Mouse (Mus musculus) right cerebral cortex, postnatal 36 days (tissue): Measurements from ENCODE around the gene Cdc42se2.

ENCODE experiments used
- DNase-seq, 2 experiments: peaks; one replicate each; pipeline ENCODE4 v3.0.0; 2022; ENCODE audit warnings: low spot score in 2 of 2, mixed read lengths in 1 of 2

Gene Cdc42se2

DNA sequence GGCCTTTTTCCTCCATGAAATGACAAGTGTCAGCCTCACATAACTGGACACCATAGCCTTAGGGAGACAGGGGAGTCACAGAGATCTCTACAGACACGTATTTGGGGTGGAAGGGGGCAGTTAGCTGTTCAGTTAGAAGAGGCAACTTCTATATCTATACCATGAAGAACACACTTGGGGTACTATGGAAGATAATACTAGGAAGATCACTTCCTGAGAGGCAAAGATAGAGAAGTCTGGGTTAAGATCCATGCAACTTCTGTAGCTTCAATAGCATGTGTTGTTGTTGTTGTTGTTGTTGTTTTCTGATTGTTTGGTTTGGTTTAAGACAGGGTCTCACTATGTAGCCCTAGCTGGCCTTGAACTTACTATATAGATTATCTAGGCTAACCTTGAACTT is 5.7 kb upstream of the Cdc42se2 start:
- no peak for DNase-seq

DNA sequence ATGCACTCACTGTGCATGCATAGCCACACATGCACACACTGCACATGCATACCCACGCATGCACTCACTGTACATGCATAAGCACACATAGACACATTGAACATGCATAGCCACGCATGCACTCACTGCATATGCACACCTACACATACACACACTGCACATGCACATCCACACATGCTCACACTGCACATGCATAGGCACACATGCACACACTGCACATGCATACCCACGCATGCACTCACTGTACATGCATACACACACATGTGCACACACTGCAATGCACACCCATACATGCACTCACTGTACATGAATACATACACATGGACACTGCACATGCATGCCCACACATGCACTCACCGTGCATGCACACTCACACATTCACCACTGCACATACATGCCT is 4.0 kb upstream of the Cdc42se2 start:
- DNase-seq: no peak

DNA sequence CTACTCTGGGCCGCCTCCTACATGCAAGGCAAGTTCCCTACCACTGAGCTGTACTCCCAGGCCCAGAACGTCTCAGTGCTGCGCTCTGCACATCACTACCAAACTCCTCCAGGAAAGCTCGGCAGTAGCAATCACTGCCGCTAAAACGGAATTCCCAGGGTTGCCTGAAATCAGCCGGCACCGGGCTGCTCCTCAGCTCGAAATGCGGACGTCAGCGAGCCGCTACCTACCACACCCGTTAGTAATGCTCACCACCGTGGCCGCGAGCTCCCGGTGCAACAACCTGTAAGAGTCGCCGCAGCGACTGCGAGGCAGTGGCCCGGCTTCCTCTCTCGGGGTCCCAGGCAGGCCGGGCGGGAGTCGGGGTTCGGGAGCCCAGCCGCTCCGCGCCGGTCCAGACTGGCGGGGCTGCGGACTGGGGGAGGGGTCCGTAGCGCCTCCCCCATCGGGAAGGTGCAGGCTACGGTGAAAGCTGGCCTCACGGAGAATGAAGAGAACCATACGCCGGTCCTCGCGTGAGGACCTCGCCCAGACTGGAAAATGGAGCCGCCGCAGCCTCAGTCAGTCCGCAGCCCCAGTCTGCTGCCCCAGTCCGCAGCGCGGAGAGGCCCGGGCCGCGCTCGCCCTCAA is 502 bp downstream of the Cdc42se2 start:
- DNase-seq: peak; percentile 26 to 32

DNA sequence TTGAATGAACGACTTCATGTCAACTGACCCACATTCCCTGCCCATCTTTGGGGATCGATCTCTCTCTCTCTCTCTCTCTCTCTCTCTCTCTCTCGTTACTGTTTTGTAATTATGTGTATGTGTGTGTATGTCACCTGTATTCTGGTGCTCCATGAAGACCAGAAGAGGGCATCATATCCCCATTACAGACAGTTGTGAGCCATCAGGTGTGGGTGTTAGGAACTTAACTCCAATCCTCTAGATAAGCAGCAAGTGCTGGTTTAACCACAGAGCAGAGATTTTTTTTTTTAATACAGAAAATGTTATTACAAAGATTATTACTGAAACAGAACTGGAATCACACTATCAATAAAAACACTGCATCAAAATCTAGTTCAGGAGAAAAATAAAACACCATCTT is 1.9 kb downstream of the Cdc42se2 start:
- DNase-seq: no peak

DNA sequence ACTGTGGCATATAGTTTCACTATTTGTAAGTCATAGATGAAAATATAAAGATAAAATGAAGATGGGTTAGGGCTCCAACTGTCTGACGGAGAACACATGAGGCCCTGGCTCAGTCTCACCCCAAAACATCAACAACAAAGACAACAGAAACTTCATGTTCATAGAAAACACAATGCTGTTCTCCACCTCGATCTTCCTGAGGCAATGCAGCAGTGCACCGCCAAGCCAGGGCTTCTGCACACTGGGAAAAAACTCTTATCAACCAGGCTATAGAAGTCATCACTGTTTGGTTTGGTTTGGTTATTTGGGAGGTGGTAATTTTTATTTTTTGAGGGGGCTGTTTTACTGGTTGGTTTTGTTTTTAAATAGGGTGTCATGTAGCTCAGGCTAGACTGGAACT is 3.0 kb downstream of the Cdc42se2 start:
- DNase-seq: no peak

DNA sequence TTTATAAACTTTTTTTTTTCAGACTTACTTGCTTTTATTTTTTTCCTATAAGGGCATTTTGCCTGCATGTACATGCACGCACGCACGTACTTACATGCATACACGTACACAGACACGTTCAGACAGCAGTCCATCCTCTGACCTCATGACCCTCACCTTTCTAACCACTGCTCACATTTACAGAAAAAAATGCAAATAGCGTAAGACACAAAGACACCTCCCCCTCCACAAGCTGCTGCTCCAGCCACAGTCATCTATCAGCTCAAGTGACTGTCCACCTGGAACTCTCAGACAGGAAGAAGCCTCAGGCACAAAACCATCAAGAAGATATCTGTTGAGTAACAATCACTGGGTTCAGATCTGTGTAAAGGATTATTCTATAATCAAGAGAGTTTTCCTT is 5.2 kb downstream of the Cdc42se2 start:
- no peak for DNase-seq

DNA sequence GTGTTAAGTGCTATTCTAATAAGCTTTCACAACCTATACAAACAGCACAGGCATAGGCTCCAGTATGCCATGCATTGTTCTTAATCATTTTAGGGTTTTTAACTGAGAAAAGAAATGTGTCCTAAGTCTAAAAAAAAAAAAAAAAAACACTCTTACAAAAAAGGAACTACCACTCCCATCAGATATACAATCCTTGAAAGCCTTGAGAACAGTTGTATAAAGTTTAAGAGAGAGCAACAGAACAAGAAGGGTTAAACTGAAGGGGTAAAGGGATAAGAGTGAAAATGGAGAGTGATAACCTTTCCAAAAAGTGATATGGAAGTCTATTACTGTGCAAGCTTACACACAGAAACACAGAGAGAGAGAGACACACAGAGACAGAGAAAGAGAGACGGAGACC is 7.5 kb downstream of the Cdc42se2 start:
- no peak for DNase-seq

DNA sequence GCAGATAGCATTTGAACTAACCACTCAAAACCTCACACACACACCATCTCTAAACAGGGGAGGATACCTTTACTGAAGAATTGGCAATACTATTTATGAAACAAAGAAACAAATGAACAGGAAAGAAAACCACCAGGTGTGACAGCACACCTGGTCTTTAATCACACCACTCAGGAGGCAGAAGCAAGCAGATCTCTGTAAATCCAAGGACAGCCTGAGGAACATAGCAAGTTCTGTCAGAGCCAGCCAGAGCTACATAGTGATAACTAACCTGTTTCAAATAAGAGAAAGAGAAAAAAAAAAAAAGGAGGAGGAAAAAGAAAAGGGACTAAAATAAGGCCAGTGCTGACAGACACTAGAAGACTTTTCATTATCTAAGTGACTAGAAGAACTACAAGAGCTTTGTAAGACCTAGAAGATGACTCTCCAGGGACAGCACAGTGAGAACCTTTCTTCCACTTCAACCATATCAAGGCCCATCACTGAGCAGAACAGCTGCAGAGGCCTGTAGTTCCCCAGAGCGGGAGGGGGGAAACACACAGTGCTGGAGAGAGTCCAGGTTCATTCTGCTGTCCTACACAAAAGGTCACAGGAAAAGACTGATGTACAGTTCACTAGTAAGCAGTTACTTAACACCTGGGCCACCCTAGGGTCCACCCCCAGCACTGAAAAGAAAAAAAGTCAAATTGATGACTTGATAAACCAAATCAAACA is 9.2 kb downstream of the Cdc42se2 start:
- no peak for DNase-seq

DNA sequence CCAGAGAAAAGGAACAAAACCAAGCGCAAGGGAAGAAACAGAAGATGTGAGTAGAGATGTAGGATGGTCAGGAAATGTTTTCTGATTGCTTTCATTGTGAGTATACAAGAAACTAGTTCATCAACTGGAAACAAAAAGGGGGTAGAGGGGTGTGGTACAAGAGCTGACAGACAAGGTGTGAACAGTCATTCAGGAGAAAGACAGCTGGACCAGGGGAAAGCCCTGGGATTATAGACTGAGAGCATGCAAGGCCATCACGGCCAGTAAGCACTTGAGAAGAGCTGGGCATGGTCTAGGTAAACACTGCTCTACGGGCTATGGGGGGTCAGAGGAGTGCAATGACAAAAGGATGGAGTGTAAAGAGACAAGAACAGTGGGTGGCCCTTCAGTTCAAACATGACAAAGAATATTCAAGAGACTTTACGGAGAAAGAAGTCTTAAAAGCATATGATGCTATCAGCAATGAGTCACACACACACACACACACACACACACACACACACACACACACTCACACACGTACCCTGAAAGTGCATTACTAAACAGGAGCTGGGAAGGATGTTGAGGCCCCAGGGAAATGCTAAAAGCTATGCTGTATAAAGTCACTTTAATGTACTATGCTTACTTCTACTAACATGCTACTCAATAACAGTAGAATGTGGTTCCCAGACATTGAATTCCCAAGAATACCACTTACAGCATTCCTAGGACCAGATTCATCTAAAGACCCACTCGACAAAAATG is 9.9 kb downstream of the Cdc42se2 start:
- DNase-seq: no peak

DNA sequence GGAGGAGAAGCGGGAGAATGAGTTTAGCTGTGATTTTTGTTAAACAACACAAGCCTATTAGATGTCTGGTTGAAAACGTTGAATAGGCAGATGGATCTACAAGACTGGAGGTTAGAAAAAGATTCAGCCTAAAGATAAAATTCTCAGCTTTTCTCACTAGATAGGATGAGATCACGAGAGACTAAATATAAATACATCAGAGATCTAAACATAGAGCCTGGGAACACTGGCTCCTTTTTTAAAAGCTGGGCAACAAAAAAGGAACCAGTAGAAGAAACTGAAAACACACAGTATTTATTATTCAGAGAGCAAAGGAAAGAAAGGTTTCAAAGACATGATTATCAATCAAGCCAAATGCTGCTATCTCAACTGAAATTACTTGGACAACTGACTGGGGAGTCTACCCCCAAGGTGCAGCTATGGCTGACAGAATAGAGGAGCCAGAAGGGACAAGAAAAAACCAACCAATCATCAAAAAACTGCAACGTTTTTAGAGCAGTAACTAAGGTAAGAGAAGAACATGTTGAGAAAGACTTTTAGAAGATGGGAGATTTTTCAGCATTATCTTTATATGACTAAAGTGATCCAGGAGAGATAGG is 10.6 kb downstream of the Cdc42se2 start:
- DNase-seq: no peak

DNA sequence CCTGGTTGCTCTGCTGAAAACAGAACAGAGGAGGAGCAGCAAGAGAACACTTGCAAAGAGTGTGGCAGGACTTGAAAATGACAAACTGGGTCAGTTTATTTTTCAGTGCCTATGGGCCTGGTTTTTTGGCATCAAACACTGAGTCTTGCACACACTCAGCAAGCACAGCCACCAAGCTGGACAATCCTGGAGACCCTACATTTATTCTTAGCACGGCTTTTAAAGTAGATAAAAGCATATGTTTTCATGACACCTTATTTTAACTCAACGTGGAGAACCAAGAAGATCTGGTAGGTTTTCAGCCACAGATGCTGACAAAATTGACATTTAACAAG is 11.1 kb downstream of the Cdc42se2 start:
- DNase-seq: no peak

DNA sequence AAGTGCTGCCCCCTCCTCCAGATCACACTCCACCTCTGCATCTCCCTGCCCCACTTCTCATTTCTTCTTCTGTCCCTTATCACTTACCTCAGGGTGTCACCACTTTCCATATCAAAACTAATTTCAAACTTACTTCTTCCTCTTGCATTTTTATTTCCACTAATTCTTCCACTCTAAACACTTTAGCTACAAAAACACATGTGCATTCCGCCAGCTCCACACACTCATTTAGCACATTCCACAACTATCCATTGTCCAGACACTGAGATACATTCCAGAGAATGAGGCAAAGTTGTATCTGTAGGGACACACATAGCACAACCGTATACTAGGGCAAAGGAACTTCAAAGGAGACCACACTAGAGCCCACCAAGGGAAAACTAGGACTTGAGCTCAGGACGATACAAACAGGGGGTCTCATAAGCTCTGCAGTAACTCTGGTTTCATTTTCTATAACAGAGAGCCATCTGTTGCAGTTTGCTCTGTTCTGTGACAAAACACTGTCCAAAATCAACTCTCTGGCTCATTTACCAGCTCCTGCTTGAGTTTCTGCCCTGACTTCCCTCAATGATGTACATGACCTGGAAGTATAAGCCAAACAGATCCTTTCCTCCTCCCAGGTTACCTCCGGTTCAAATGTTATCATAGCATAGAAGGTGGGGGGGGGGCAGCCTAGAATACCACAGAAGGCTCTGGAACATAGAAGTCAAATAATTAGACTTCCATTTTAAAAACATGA is 11.7 kb downstream of the Cdc42se2 start:
- no peak for DNase-seq

DNA sequence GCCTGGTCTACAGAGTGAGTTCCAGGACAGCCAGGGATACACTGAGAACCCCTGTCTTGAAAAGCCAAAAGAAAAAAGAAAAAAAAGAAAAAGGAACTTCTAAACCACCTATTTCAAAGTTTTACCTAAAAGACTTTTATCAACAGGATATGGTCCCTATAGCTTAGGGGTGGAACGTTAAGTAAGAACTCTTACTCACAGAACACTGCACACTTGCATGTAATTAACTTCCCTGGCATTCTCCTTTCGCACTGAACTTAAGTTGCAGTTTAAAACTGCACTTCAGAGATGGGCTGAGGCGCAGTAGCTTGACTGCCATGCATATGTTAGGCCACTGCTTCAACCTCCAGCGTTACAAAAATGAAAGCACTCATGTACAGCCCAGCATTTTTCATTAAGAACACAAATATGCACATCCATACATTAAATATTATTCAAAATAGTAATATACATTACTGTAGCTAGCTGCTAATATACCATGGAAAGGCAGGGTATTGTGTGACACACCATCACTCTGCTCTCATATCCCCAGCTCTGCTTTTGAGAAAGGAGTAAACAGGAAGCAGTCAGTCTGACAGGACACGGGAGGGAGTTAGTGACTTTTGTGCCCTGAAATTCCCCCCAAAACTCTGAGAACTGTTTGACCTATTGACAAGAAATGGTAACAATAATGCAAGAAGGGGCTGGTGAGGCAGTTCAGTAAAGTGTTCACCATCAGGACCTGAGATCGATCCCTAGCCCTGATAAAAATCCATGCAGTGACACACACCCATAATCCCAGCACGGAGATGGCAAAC is 13.0 kb downstream of the Cdc42se2 start:
- no peak for DNase-seq

DNA sequence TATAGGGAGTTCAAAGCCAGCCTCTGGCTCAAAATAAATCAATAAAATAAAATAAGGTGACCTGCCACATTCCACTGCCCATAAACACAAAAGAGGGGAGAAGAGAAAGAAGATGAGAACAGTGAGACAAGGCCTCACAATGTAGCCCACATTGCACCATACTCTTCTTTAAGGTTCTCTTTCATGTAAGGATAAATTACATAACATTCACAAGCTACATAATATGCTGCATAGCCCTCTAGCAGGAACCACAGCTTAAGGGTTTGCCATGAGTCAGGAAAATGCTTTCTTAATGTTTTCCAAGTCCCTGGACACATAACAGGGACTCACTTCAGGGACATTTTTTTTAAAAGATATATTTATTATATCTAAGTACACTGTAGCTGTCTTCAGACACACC is 15.9 kb downstream of the Cdc42se2 start:
- no peak for DNase-seq

DNA sequence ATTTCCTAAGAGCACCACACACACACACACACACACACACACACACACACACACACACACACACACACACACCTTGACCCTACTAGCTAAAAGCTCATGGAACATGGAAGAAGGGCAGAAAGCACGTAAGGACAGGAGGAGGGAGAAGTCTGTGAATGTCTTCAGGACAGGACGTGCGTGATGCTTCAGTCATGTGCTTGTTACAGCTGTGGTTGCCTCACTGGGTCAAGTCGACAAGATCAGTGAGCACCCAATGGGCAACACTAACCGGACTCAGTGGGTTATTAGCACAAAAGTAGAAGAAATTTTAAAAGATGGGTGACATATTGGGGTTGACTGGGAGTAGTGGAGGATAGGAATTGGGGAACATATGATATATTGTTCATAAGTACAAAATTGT is 17.6 kb downstream of the Cdc42se2 start:
- no peak for DNase-seq

DNA sequence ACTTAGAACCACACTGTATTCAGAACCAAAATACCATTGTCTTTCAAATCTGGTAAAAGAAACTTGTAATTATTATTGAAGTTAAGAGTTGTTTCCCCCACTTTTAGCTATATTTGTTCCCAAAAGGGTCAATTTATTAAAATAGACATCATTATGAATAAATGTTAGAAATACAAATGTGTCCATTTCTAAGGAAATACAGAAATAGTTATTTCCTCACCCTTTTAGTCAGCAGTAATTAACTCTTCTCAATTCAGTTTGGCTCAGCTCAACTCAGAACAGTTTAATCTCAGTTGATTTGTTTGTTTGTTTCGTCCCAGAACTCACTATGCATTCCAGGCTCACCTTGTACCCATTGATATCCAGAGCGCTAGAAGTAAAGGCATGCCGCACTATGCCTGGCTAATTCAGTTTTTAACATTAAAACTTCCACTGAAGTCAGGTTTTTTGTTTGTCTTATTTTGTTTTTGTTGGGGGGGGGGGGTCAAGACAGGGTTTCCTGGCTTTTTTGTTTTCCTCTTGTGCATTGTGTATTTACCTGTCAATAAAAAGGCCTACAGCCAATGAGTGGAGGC is 19.3 kb downstream of the Cdc42se2 start:
- no peak for DNase-seq

DNA sequence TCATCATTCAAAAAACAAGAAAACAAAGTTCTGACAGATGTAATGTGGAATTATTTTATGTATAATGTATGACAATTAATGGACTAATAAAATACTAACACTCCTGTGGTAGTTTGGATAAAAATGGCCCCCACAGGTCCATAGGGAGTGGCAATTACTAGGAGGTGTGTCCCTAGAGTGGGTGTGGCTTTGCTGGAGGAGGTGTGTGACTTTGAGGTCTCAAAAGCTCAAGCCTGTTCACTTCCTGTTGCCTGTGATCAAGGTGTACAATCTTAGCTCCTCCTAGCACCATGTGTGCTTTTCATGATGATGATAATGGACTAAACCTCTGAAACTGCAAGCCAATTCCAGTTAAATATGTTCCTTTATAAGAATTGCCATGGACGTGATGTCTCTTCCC is 22.7 kb downstream of the Cdc42se2 start:
- DNase-seq: no peak

DNA sequence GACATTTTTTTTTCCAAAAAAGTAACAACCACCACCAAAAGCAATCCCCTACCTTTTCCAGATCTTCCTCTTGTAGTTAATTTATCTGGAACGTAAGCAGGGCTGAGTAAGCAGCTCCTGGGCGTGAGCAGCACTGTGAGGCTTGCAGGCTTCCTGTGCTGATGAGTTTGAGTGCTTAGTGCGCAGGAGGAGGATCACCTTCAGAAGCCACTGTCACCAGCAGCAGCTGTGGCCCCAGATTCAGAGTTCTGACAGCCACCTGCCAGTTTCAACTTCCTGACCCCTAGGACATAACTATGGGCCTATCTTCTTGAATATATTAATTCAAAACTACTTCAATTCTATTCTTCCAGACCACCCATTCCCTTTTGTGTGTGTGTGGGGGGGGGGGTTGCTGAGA is 23.4 kb downstream of the Cdc42se2 start:
- no peak for DNase-seq

DNA sequence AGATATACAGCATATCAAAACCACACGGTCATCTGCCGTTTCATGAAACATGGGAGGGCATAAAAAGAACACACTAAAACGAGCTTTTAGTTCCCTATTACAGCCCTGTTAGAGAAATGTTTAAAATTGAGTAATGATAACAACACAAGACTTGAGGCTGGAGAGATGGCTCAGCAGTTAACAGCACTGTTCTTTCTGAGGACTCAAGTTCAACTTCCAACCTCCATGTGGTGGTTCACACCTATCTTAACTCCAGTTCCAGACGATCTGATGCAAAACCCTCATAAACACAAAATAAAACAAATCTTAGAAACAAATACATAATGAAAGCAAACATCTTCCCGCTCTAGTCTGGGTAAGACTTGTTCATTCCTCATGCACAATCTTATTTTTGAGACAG is 24.7 kb downstream of the Cdc42se2 start:
- DNase-seq: no peak

DNA sequence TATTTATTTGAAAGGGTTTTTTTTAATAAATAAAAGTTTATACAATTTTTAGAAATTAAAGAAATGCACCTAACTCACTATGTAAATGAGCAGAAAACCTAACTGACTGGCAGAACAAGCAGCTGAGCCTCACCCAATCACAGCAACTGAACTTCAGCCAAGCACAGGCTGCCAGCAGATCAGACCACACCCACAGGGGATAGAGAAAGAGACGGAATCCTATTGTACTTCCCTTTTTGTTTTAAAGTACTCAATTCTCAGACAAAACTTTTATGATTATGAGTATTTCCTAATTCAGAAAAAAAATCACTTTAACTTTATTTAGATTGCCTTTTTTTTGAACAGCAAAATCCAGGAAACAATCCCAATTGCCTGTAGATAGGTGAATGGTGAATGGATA is 29.5 kb downstream of the Cdc42se2 start:
- DNase-seq: no peak

DNA sequence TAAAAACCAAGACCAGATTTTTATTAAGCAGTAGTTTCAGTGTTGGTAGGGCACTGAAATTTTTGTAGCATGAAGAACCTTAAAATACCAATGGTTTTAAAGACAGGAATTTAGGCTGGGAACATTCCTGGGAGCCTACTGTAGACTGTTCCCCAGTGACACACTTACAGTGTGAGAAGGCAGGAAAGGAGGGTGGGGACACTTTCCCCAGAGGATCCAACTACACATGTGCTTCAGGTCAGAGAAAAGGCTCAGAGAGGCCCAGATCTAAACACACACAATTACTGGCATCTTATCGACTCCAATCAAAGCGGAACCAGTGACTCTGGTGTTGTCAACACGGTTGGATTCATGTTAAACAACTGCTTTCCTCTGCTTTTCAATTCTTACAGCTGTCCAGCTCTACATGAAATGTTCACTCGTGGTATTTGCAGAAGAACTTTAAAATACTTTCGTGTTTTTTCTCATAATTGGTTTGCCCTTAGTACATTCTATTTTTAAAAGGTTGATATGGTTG is 32.3 kb downstream of the Cdc42se2 start:
- DNase-seq: no peak
